Mouse (Mus musculus) bone marrow, adult 2 months (tissue): ENCODE results near the gene Tmem94.

ENCODE experiments used
- CTCF ChIP-seq: fragments of 200-500 bp; IDR thresholded peaks from 2 replicates; pipeline ENCODE4 v1.5.1; 2011; ENCODE audit warnings: low read length, control low read depth; ENCODE audit not compliant: control insufficient read depth, insufficient read depth
- POLR2A ChIP-seq: fragments of 200-500 bp; IDR thresholded peaks from 2 replicates; pipeline ENCODE4 v1.6.1; 2011; ENCODE audit warnings: low read depth, mild to moderate bottlenecking, control low read depth, low read length, borderline replicate concordance; ENCODE audit not compliant: control insufficient read depth

DNA sequence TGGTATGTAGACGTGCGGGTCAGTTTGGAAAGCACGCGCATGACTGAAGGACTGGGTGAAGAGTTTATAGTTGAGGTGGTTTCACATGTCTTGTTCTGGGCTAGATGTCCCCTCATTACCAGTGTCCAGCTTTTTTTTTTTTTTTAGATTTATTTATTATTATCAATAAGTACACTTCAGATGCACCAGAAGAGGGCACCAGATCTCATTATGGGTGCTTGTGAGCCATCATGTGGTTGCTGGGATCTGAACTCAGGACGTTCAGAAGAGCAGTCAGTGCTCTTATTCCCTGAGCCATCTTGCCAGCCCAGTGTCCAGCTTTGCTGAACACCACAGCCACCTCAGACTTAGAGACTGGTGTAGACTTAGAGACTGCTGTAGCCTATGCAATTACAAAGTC lies 52.1 kb downstream of the Tmem94 start:
- no peak for TF ChIP-seq POLR2A
- TF ChIP-seq CTCF: no peak
